Mouse (Mus musculus): ENCODE measurements around the gene Tmem212.

Gene Tmem212

DNA sequence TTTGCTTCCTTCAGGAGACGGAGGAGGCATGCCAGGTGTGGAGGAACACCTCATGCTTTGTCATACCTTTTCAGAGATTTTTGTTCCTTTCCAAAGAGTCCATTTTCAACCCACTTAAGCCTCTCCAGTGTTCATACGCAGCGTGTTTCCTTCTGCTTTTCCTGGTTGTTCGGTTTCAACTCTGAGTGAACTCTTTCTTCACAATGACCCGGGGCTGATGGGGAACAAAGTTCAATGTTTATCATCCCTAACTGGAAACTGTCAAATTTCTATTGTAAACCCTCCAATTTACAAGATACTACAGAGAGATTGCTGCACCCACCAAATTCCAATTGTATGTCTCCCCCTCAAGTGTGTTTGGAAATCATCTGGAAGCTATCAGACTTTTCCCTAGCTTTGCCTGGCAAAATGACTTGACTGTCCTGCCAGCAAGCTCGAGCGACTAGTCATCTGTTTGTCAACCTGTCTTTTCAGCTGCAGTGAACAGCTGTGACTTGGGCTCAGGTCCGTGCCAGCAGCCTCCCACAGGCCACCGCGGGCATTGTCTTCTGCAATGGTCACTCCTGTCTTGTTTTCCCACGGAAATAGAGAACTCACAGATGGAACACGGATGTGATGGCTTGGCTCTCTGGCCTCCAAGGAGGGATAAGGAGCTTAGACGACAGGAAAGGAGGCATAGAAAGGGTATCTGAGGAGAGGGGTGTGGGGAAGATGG is 3.0 kb upstream of the Tmem212 start:
- no peak for DNase-seq (ENCODE audit: low spot score)

DNA sequence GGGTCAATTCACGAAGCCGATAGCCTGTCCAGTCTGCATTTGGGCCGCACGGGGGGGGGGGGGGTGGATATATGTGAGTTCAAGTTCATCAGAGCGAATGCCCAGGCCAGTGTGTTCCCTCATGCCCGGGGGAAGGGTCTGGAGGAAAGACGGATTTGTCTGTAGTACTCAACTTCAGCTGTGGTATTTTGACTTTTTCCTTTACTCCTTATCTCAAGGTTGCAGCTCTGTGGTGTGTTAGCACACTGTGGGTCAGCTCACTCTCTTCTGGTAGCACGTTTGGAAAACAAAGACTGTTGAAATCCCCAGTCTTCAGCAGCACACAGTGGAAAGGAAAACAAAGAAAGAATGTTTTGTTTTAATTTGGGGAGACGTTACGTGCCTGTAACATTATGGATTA is 2.0 kb upstream of the Tmem212 start:
- no peak for DNase-seq (ENCODE audit: low spot score)

DNA sequence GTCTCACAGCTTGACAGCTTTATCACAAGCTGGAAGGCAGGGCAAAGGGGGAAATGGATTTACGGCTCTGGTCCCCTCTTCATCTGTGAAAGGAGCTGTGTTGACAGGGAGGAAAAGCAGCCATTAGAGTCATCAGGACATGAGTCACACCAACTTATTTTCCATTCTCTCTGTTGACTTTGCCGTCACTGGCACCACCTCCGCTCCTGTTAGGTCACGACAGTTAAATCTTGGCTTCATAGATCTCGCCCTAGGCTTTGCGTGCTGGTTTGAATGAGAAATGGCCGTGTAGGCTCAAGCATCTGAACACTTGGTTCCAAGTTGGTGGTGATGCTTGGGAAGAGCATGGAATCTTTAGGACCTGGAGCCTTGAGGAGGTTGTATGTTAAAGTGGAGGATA is 9.6 kb downstream of the Tmem212 start:
- DNase-seq (ENCODE audit: low spot score), result no peak

DNA sequence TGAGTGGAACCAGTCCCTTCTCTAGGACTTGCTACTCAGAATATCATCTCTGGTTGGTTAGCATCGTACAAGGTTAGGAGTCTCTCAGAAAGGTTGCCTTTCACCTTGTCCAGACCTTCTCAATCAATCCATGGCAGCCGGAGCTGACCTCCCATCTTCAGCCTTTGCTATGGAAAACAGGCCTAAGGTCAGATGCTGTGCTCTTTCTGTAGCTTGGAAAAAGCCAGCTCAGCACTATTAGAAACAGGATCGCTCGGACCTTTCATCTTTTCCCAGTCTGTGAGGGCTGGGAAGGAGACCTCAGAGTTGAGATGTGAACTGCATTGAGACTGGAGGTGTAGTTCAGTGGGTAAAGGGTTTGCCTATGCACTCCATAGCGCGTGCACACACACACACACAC is 10.6 kb downstream of the Tmem212 start:
- no peak for DNase-seq (ENCODE audit: low spot score)

DNA sequence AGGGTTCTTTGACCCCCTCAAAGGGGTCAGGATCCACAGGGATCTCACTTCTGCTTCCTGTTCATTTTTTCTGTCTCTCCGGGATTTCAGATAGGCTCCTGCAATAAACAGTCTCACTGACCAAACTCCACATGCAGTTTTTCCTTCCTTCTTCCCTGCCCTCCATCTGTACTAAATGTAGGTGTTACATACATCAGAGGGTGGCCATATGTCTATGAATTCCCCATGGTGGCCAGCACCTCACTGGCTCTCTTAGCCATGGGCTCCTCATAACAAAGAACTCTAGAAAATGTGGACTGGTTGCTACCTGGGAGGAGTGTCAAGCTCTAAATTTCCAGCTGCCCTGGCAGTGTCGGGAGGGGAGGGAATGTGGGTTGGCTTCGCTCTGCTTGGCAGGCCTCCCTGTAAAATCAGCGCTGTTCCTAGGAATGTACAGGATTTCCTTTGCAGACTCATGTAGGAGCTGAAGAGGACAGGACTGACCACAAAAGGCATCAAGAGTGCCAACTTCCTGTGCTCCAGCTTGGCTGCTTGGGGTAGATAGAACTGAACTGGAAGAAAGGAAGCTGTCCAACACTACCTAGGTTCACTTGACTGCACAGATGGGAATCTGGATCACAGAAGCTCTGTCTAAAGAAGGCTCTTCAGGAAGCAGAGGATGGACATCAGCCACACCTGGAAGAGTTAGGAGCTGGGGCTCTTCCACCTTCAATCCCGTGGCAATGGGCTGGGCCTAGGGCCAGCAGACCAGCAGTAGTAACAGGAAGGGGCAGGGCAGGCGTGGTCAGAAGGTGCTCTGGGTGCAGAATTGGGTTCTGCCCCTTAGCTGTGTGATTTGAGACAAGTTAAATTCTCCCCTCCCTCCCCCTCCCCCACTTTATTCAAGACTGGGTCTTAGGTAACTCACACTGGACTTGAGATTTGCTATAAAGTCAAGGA is 14.0 kb downstream of the Tmem212 start:
- no peak for DNase-seq (ENCODE audit: low spot score)

DNA sequence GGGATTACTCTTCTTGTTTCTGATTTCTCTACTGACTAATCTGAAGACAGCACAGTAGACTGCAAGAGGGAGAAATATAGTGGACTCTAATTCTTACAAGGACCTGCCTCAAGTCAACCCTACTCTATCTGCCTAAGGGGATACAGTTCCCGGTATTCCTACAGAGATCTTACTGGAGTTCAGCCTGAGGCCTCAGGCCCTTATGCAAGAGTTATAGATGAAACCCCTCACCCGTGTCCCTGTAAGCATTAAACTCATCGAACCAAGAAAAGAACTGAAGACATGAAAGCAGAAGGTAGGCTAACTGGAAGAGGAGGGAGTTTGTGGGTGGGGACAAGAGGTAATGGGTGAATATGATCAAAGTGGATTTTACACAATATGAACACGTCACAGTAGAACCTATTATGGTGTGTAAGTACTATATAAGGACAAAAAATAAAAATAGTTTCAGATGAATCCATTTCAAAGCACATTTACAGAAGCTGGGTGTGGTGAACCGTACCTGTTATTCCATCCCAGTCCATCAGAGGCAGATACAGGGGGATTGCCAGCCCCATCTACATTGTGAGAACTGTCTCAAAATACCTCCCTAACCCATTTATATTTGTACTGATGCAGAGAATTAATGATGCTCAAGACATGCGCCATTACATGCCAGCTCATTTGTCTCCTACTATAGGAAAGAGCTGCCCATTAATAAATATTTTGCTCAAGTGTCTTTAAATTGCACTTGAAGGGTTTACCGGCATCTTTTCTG is 17.1 kb downstream of the Tmem212 start:
- no peak for DNase-seq (ENCODE audit: low spot score)

DNA sequence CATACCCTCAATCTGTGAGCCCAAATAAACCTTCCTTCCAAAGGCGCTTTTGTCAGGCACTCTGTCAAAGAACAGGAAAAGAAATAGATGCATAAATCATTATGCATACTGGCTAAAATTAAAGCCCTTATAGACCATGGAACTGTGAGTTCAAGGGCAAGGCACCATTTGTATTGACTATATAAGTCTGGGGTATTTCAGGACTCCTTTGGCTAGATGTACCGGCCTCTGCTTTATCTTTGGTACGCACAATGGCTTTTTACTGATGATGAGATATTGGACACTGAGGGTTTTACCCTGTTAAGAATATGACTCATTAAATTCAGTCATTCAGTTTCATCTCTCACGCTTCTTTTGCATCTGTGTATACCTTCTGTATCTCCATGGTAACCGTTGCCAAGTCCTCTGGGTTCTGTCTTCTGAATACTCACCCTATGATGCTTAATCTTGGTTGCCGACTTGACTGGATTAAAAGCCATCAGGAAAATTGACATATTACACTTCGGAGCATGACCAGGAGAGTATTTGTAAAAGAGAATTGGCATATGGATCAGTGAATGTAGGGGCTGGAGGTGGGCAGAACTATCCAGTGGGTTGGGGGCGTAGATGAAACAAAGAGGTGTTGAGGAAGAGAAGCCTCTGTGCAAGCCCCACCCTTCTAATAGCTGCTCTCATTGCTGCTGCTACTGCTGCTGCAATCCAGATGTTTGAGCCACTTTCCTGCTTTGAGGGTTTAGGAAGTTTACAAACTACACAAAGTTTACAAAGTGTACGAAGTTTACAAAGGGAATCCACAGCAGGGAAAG is 22.7 kb downstream of the Tmem212 start:
- no peak for DNase-seq (ENCODE audit: low spot score)

DNA sequence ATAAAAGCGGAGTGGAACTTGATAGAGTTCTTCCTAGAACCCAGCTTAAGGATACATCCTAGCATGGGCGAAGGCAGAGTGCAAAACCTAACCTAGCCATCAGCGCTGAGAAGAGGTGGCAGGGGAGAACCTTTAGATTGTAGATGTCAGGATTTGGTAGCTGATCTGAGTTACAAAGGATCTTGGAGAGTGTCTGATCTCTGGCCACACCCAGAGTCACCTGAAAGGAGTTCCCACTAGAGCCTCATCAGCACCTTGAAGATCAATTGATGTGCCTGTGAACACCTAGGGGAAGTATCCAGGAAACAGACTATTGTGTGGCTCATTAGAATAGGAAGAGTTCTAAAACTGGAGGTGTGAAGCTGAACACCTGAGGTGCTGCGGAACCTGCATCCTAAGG is 23.7 kb downstream of the Tmem212 start:
- DNase-seq (ENCODE audit: low spot score), result no peak

DNA sequence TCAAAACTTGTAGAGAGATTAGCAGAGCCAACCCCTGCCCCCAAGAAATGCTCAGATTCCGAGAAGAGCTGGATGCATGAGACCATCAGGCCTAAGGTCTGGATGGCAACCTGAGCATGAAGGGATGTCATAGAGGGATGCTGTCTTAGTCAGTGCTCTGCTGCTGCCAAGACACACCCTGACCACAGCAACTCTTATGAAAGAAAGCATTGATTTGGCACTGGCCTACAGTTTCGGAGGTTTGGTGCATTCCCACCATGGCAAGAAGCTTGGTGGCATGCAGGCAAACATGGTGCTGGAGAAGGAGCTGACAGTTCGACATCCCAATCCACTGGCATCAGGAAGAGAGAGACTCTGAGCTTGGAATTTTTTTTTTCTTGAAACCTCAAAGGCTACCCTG is 24.3 kb downstream of the Tmem212 start:
- DNase-seq (ENCODE audit: low spot score), result no peak

DNA sequence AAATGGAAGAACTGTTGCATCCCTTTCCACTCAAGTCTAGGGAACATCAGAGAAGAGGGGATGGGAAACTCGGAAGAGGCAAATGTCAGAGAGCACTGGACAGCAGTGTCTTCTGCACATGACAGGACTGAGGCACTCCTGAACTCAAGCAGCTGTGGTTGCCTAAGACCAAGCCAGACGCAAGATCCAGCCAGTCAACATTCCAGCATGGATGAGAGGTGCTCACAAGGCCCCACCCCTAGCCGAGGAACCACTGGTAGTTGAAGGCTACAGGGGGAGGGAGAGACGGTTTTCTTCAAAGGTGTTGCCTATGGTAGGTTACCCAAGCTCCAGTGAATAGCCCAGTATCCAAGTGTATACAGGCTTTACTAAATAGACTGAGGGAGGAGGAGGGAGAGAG is 24.8 kb downstream of the Tmem212 start:
- no peak for DNase-seq (ENCODE audit: low spot score)

DNA sequence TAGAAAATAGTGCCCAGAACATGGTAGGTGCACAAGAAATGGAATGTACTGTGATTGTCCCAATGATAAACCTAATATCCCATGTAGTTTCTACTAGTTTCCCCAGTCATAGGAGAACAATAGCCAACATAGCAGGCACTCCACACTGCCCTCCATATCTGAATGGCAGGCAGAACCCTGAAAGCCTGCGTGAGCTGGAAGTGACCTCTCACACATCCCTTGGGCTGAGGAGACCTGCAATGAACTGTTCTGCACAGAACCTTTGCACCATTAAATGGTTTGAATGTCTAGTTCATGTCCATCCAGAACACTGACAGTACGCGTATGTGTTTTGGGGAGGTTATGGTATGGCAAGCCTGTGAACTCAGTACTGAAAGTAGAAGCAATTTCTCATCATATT is 27.5 kb downstream of the Tmem212 start:
- no peak for DNase-seq (ENCODE audit: low spot score)

DNA sequence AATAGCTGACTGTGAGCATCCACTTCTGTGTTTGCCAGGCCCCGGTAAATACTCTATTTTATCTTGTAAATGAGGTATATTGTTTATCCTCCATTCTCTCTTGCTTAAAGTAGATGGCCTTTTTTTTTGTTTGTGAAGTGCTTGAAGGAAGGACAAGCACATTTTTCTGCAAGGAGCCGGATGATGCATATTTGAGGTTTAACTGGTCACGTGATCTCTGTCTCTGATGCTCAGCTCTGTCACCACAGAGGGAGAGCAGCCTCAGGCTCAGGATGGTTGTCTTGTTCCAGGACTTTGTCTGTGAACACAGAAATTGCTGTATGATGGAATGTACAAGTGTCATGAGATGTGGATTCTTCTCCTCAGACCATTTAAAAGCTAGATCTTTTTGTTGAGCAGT is 28.4 kb downstream of the Tmem212 start:
- no peak for DNase-seq (ENCODE audit: low spot score)

DNA sequence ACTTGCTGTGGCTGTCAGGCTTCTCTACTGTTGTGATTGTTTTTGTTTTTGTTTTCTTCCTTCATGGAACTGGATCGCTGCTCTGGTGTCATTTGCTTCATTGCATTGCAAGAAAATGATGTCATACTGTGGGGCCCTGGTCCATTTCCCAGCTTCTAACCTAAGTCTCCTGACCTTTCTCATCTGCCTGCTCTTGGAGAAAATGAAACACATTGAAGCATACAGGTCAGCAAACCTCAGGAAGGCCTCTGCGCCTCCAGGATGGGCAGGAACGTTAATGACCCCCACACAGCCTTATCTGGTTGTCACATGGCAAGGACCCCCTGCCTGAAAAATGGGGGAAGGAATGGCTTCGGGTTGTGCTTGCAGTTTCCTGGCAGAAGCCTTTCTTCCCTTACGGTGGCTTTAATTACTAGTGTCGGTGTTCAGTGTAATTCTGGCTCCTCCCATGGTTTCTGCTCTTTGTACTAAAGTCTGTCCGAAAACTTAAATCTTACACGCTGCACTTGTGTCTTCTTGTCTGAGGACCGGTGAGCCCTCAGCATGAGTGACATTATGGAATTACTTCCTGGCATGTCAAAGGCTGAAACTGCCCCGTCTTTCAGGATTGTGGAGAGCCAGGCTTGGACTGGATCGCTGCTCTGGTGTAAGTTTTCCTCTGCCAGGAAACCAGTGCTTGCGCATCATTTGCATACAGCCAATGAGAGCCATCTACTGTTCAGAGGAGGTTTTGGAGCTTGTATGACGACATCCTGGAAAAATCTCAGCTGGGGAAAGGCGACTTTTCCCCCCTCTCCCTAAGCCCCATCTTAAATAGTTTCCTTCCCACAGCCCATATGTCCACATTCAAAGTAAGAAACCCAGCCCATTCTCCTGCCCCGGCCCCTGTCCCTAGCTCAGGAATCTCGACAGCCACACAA is 33.1 kb downstream of the Tmem212 start:
- no peak for DNase-seq (ENCODE audit: low spot score)

DNA sequence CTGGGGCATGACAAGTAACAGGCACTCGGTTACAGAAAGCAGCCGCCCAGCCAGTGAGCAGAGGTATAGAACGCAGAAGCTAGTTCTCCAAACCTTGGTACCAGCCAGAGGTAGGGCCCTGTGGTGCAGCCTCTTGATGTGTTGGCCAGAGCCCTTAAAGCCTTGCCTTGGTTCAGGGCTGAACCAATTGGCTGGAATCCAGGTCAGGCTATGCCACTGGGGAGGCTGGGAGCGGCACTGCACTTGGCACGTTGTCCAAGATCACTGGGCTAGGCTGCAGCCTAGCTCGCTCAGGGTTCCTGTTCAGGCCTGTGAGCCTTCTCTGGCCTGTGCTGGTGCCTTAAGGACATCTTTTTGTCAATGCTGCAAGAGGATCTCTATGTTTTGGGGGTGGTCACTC is 34.6 kb downstream of the Tmem212 start:
- DNase-seq (ENCODE audit: low spot score), result no peak

DNA sequence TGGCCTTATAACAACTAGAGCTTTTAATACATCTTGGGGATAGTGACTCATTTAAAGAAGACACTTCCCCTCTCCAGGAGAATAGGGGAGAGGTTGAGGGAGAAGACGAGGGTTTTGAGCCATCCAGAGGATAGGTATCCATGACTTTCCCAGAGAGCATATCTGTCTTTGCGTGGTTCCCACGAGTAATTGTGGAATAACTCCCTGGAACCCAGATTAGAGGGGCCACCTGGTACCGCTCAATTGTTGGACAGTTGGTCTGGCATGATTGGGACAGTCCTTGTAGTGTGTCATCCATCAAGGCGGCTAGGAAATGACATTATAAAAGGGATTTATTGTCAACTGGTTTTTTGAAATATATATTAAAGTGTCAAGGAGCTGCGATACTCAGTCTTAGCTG is 35.1 kb downstream of the Tmem212 start:
- no peak for DNase-seq (ENCODE audit: low spot score)

DNA sequence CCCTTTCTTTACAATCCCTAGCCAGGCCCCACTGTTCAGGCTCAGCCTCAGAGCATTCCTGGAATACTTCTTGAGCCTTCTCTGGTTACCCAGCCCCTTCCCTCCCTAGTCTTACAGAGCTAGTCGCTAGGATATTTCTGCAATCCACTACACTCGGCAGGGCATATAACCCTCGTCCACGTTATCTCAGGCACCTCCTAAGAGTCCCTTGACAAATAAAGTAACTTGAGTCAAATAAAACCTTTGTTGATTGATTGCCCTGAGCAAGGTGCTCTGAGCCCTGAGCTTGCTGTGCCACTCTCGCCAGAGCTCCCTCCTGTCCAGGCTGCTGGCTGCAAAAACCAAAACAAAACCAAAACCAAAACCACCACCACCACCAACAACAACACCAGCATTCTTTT is 37.0 kb downstream of the Tmem212 start:
- DNase-seq (ENCODE audit: low spot score), result no peak

DNA sequence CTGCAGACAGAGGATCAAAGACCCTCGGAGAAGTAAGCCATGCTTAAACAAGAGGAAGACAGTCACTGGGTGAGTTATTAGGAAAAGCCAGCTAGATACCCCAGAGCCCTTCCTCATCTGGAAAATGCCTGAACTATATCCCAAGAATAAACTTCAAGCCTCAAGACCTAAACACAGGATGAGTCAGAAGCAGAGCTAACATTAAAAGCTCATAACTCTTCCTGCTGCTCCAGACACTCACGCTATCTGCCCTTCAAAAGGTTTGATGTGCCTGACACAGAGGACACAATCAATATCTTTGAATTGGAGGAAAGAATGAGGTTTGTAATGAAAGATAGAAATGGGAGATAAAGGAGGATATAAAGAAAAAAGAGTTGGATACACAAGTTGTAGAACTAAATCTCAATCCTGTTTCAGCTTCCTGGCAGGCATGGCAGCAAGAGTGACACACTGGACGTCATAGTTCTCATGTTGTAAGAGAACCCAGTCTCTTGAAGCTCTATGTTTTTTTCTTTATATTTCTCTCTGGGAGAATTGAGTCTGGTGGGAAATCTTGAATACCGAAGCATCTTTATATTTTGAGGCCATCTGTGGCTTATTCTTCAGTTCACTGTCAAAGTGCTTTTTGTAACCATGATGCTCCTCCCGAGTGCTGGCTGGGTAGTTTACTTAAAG is 37.6 kb downstream of the Tmem212 start:
- no peak for DNase-seq (ENCODE audit: low spot score)

DNA sequence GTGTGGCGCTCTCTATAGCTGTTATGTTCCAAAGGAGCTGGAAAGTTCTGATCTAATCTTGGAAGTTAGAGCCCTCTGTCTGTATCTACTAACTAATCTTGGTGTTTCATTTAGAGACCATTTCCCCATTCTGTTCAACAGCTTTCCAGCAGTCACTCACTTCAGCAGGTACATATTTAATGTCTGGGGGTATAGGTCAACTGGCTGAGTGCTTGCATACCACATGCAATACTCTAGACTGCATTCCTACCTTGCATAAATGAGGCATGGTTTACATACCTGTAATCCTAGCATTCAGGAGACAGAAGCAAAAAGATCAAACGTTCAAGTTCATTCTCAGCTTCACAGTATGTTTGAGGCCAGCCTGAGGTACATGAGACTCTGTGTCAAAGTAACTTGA is 39.9 kb downstream of the Tmem212 start:
- no peak for DNase-seq (ENCODE audit: low spot score)

DNA sequence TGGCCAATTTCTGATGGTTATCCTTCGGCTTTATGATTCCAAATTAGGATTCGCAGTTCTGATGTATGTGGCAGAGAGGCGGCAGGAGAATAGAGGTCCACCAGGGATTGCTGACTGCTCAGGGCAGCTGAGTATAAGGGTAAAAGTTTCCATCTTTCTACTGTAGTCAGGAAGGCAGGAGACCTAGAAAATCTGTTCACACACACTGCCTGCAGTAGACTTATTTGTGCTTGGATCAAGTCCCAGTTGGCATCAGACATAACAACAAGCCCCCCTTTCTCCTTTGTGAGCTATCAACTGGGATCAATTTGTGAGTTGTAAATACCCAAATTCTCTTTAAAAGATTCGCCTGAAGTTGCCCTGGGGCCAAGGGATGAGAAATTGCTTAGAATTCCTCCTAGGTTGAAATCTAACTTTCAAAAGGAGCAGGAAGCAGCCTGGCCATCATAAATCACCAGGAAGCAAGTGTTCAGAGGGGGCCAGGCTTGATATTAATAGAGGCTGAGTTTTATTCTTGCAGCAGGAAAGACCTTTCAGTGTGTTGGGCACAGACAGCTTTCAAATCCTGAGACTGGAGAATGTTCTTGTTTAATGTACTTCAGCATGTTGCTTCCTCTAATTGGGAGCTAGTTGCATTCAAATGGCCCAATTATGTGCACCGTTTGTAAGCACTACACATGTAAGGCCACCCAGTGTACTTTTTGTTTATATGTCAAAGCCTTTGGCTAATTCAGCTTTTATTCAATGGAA is 41.6 kb downstream of the Tmem212 start:
- no peak for DNase-seq (ENCODE audit: low spot score)

DNA sequence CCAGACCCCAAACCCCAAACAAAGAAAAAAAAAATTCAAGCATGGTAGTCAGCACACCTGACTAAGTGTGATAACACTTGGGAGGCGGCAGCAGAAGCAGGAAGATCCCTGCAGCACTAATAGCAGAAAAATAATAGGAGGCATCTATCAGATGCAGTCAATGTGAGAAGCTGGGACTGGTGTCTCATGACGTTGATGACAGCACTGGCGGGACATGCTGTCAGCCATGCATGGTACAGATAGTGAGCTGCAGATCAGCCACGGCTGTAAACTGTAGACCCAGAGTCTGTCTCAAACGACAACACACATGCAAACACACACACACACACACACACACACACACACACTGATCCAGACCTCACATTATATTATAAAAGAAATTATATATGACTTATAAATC is 52.9 kb downstream of the Tmem212 start:
- DNase-seq (ENCODE audit: low spot score), result no peak

Measured in c-Kit-positive CD71-positive TER-119-positive erythroid progenitor cells, embryonic 14.5 days (primary cell).